Mouse (Mus musculus): ENCODE results near the gene Arfgap1. TPM values are rescaled to one million over a fixed set of nuclear protein-coding genes. Genes with fewer than 3 reads are reported as not detected.

Arfgap1 gene
- polyA plus RNA-seq, 1 experiment from 2014 or later: 98.9 TPM

GRCm38 (mm10) chr2:180987432-180988030, 20.5 kb downstream of the Arfgap1 start:
- H3K4me3 ChIP-seq (replicated peaks): no peak overlapping the region
- no peak overlapping the region for H3K9ac ChIP-seq (replicated peaks)
- no peak overlapping the region for H3K27ac ChIP-seq
- 43% methylated on average over 5 of the region's 5 CpGs for WGBS
- H3K27me3 ChIP-seq: no peaks in the 10 kb centered on the region
- peaks cover 19% of the 10 kb centered on the region for H3K4me1 ChIP-seq (replicated peaks)
- peak; percentile 31; the same call in 1 of the 2 replicates for ATAC-seq
- no peaks in the 10 kb centered on the region for H3K9me3 ChIP-seq
- peaks cover 20% of the 10 kb centered on the region for H3K36me3 ChIP-seq
- no peak overlapping the region for H3K4me2 ChIP-seq (replicated peaks)

GRCm38 (mm10) chr2:180988347-180988913, 21.4 kb downstream of the Arfgap1 start:
- WGBS: 52% methylated on average over 3 of the region's 3 CpGs
- Histone ChIP-seq H3K36me3 (peaks cover 13% of the 10 kb centered on the region; the same call in 1 of the 2 replicates), H3K4me2 (replicated peaks) (no peak overlapping the region), H3K4me1 (replicated peaks) (peaks cover 19% of the 10 kb centered on the region), H3K27ac (no peak overlapping the region), H3K4me3 (replicated peaks) (no peak overlapping the region), H3K9me3 (no peaks in the 10 kb centered on the region), H3K9ac (replicated peaks) (no peak overlapping the region), H3K27me3 (no peaks in the 10 kb centered on the region)
- peak; percentile 24; the same call in 1 of the 2 replicates for ATAC-seq

GRCm38 (mm10) chr2:180988948-180989347, 21.9 kb downstream of the Arfgap1 start:
- Histone ChIP-seq H3K36me3 (peaks cover 8% of the 10 kb centered on the region; the same call in 1 of the 2 replicates), H3K4me2 (replicated peaks) (no peak overlapping the region), H3K4me1 (replicated peaks) (peaks cover 19% of the 10 kb centered on the region), H3K27ac (no peak overlapping the region), H3K27me3 (no peaks in the 10 kb centered on the region), H3K9ac (replicated peaks) (no peak overlapping the region), H3K4me3 (replicated peaks) (no peak overlapping the region), H3K9me3 (no peaks in the 10 kb centered on the region)
- WGBS: 78% methylated on average over 1 of the region's 1 CpGs
- no peak for ATAC-seq

GRCm38 (mm10) chr2:180990347-180990746, 23.3 kb downstream of the Arfgap1 start:
- no peak overlapping the region for H3K9ac ChIP-seq (replicated peaks)
- no peaks in the 10 kb centered on the region for H3K27me3 ChIP-seq
- no peak overlapping the region for H3K27ac ChIP-seq
- no peak overlapping the region for H3K4me2 ChIP-seq (replicated peaks)
- no peaks in the 10 kb centered on the region for H3K36me3 ChIP-seq
- H3K4me3 ChIP-seq (replicated peaks): no peak overlapping the region
- WGBS: 57% methylated on average over 4 of the region's 4 CpGs
- H3K4me1 ChIP-seq (replicated peaks): peaks cover 19% of the 10 kb centered on the region
- no peak for ATAC-seq
- H3K9me3 ChIP-seq: no peaks in the 10 kb centered on the region

GRCm38 (mm10) chr2:180994360-180994759, 27.3 kb downstream of the Arfgap1 start:
- Histone ChIP-seq H3K9ac (replicated peaks) (no peak overlapping the region), H3K27me3 (no peaks in the 10 kb centered on the region), H3K4me2 (replicated peaks) (no peak overlapping the region), H3K4me1 (replicated peaks) (0 out of 2 replicates have a peak, but pooled peaks cover 3% of the 10 kb centered on the region), H3K27ac (no peak overlapping the region), H3K9me3 (no peaks in the 10 kb centered on the region), H3K4me3 (replicated peaks) (no peak overlapping the region), H3K36me3 (no peaks in the 10 kb centered on the region)
- 82% methylated on average over 2 of the region's 2 CpGs for WGBS
- ATAC-seq: no peak

GRCm38 (mm10) chr2:180995457-180995856, 28.4 kb downstream of the Arfgap1 start:
- no peaks in the 10 kb centered on the region for H3K36me3 ChIP-seq
- 79% methylated on average over 4 of the region's 4 CpGs for WGBS
- no peak overlapping the region for H3K27ac ChIP-seq
- no peaks in the 10 kb centered on the region for H3K27me3 ChIP-seq
- no peaks in the 10 kb centered on the region for H3K9me3 ChIP-seq
- no peak overlapping the region for H3K9ac ChIP-seq (replicated peaks)
- H3K4me2 ChIP-seq (replicated peaks): no peak overlapping the region
- no peak overlapping the region for H3K4me3 ChIP-seq (replicated peaks)
- no peak for ATAC-seq
- H3K4me1 ChIP-seq (replicated peaks): 0 out of 2 replicates have a peak, but pooled peaks cover 3% of the 10 kb centered on the region

GRCm38 (mm10) chr2:180996436-180996835, 29.4 kb downstream of the Arfgap1 start:
- Histone ChIP-seq H3K4me3 (replicated peaks) (no peak overlapping the region), H3K9me3 (no peaks in the 10 kb centered on the region), H3K27me3 (no peaks in the 10 kb centered on the region), H3K4me1 (replicated peaks) (0 out of 2 replicates have a peak, but pooled peaks cover 3% of the 10 kb centered on the region), H3K27ac (no peak overlapping the region), H3K4me2 (replicated peaks) (no peak overlapping the region), H3K9ac (replicated peaks) (no peak overlapping the region), H3K36me3 (no peaks in the 10 kb centered on the region)
- ATAC-seq: peak; percentile 82
- WGBS: 17% methylated on average over 5 of the region's 5 CpGs

- Histone ChIP-seq H3K9me3 (no peaks in the 10 kb centered on the region), H3K27ac (no peak overlapping the region), H3K4me2 (replicated peaks) (no peak overlapping the region), H3K36me3 (no peaks in the 10 kb centered on the region), H3K27me3 (no peaks in the 10 kb centered on the region), H3K4me3 (replicated peaks) (no peak overlapping the region), H3K9ac (replicated peaks) (no peak overlapping the region), H3K4me1 (replicated peaks) (0 out of 2 replicates have a peak, but pooled peaks cover 3% of the 10 kb centered on the region)
- 80% methylated on average over 3 of the region's 3 CpGs for WGBS
- peak; percentile 28; the same call in 1 of the 2 replicates for ATAC-seq
Observed at GRCm38 (mm10) chr2:180996905-180997304, 29.9 kb downstream of the Arfgap1 start.

GRCm38 (mm10) chr2:181007054-181007453, 40.0 kb downstream of the Arfgap1 start:
- Histone ChIP-seq H3K27me3 (no peaks in the 10 kb centered on the region), H3K4me2 (replicated peaks) (no peak overlapping the region), H3K27ac (no peak overlapping the region), H3K4me1 (replicated peaks) (no peaks in the 10 kb centered on the region), H3K9me3 (no peaks in the 10 kb centered on the region), H3K36me3 (no peaks in the 10 kb centered on the region), H3K4me3 (replicated peaks) (no peak overlapping the region), H3K9ac (replicated peaks) (no peak overlapping the region)
- ATAC-seq: no peak
- WGBS: 34% methylated on average over 4 of the region's 4 CpGs

- Histone ChIP-seq H3K36me3 (no peaks in the 10 kb centered on the region), H3K4me2 (replicated peaks) (no peak overlapping the region), H3K4me3 (replicated peaks) (no peak overlapping the region), H3K9ac (replicated peaks) (no peak overlapping the region), H3K27ac (no peak overlapping the region), H3K9me3 (no peaks in the 10 kb centered on the region), H3K4me1 (replicated peaks) (no peaks in the 10 kb centered on the region), H3K27me3 (no peaks in the 10 kb centered on the region)
- WGBS: 62% methylated on average over 5 of the region's 5 CpGs
- no peak for ATAC-seq
Observed at GRCm38 (mm10) chr2:181008339-181008738, 41.3 kb downstream of the Arfgap1 start.

- 0 out of 2 replicates have a peak overlapping the region, but pooled peaks have one; percentile 4 for H3K9ac ChIP-seq (replicated peaks)
- H3K27me3 ChIP-seq: no peaks in the 10 kb centered on the region
- no peak overlapping the region for H3K4me3 ChIP-seq (replicated peaks)
- H3K9me3 ChIP-seq: no peaks in the 10 kb centered on the region
- H3K4me1 ChIP-seq (replicated peaks): peaks cover 27% of the 10 kb centered on the region
- ATAC-seq: no peak
- whole genome bisulfite sequencing: 84% methylated on average over 11 of the region's 11 CpGs
- no peak overlapping the region for H3K4me2 ChIP-seq (replicated peaks)
- peaks cover 88% of the 10 kb centered on the region for H3K36me3 ChIP-seq
- H3K27ac ChIP-seq: no peak overlapping the region
Observed at GRCm38 (mm10) chr2:181031406-181031934, 64.4 kb downstream of the Arfgap1 start.
